Mouse (Mus musculus): ENCODE results near the gene H2-Q7.
"Not testable (repeated sequence)": the region's sequence is repeated elsewhere in the genome, so short reads cannot be mapped to it uniquely, and the experiment has no call there.

H2-Q7 gene

GRCm38 (mm10) chr17:35435577-35435976 is 3.4 kb upstream of the H2-Q7 start:
- not testable (repeated sequence) for DNase-seq (ENCODE audit: low spot score in 2 of 2)

DNA sequence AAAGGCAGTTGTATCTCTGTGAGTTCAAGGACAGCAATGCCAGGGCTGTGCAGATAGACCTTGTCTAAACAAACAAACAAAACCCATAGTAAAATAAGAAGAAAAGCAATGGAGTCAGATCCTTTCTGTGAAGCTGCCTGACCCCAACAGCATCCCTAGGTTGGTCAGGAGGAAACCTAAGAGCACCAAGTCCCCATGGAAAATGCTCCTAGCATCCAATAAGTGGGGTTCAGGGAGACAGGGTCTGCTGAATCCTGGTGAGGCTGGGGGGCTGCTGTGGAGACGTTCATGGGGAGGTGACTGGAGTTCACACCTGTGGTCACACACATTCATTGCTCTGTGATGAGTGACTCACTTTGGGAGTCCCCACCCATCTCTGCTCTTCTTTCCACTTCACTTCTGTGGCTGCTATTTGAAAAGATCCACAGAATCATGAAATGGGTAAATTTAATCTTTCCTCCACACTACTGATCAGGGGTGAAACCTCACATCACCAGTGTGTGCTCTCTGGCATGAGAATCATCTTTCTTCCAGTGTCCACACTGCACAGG is 1.5 kb upstream of the H2-Q7 start:
- not testable (repeated sequence) for DNase-seq (ENCODE audit: low spot score in 2 of 2)

- not testable (repeated sequence) for DNase-seq (ENCODE audit: low spot score in 2 of 2)
Observed at GRCm38 (mm10) chr17:35438395-35438794, 560 bp upstream of the H2-Q7 start.

GRCm38 (mm10) chr17:35439295-35439747 is 366 bp downstream of the H2-Q7 start:
- peak in 1 of 2 experiments; percentile 24 for DNase-seq (ENCODE audit: low spot score in 2 of 2)

- not testable (repeated sequence) for DNase-seq (ENCODE audit: low spot score in 2 of 2)
Observed at GRCm38 (mm10) chr17:35439925-35440645, 1.1 kb downstream of the H2-Q7 start.

- DNase-seq (ENCODE audit: low spot score in 2 of 2) = not testable (repeated sequence)
Observed at GRCm38 (mm10) chr17:35442376-35442775, 3.4 kb downstream of the H2-Q7 start.

DNA sequence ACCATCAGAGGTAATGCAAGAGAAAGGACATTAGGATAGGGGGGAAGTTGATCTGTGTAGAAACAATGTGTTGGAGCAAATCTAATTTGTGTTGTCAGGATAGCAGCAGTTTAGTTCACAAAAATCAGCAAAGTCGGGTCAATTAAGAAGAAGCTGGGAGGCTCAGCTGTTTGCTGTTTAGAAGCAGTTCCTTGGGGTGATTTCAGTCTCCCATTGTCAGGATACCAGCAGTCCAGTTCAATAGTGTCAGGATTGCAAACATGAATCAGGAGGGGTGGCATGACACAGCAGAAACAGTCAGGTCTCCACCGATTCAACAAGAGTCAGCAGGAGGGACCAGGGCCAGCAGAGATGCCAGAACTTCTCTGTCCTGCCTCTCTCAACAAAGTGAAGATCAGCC is 5.6 kb downstream of the H2-Q7 start:
- not testable (repeated sequence) for DNase-seq (ENCODE audit: low spot score in 2 of 2)

DNA sequence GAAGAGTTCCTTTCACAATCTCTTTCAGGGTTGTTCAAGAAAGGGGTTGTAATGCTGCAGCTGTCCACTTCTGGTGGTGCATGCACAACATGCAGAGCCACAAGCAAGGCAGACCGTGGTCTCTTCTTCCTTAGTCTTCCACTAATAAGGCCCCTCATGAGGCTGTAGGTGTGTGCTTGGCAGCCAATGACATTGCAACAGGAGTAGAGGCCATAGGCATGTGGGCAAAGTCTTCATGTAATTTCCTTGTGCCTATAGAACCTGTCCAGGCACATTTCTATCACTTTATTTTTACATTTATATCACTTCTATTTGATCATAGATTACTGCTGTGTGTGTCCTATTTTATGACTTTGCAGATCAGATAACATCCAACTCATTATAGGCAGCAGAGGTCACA is 19.3 kb downstream of the H2-Q7 start:
- not testable (repeated sequence) for DNase-seq (ENCODE audit: low spot score in 2 of 2)

DNA sequence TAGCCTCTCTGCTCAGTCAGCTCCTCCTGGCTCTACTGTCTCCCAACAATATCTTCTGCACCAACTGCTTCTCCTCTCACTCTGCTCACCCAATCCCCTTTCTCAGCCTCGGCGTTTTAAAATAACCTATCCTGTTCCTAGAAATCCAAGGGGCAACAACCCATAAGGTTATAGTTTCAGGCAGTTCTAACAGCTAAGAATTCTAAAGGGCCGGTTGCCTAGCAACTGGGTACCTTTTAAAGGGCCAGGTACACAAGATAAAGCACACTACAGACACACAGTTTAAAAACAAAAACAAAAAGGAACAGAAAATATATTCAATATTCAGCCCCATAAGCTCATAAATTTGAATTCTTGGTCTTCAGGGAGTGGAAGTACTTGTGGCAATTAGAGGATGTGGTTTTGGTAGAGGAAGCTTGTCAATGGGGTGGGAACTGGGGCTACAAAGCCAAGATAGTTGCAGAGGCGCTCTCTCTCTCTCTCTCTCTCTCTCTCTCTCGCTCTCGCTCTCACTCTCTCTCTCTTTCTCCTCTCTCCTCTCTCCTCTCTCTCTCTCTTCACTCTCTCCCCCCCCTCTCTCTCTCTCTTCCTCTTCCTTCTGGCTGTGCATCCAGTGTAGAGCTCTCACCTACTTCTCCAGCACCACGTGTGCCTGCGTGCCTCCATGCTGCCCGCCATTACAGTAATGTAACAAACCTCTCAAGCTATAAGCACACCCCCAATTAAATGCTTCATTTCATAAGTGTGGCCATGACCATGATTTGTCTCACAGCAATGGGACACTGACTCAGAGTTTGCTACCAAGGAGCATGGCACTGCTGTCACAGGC is 21.8 kb downstream of the H2-Q7 start:
- DNase-seq (ENCODE audit: low spot score in 2 of 2) = not testable (repeated sequence)

DNA sequence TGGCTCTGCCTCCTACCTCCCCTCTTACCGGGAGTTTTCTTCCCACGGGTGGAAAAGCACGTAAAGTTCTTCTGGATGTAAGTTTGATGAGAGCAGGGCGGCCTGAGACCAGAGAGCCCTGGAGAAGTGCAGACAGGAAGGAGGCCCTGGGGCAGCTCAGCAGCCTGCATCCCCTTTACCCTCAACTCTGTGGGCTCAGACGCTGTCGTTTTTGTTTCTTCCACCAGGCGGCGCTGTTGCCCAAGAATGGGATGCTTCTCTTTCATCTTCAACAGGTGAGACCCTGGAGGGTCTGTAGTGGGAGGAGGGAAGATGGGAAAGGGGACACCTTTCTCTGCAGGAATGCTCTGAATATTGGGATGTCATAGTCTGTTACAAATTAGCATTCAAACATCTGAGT is 26.7 kb downstream of the H2-Q7 start:
- peak in 1 of 2 experiments; percentile 20 for DNase-seq (ENCODE audit: low spot score in 2 of 2)

DNA sequence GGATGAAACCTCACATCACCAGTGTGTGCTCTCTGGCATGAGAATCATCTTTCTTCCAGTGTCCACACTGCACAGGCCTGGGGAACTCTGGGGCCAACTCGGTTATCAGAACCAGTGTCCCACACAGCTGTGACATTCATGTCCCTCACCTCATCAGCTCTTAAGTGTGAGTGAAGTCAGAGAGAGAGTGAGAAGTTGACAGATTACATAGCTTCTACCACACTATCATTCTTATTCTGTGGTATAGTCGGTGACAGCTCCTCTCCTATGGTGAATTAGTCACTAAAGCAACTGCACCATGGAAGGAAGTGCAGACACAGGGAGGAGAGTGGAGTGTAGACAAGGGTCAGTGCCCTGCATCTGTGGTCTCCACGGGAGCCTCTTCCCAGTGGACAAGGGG is 30.0 kb downstream of the H2-Q7 start:
- DNase-seq (ENCODE audit: low spot score in 2 of 2) = not testable (repeated sequence)

- DNase-seq (ENCODE audit: low spot score in 2 of 2) = no peak
Observed at GRCm38 (mm10) chr17:35469842-35470751, 31.1 kb downstream of the H2-Q7 start, which contains the start of gene H2-Q10. TSS of gene H2-Q10 (plus strand) at chr17:35470089.

- DNase-seq (ENCODE audit: low spot score in 2 of 2) = peak; percentile 43 to 64
Observed at GRCm38 (mm10) chr17:35484066-35484465, 45.1 kb downstream of the H2-Q7 start.

DNA sequence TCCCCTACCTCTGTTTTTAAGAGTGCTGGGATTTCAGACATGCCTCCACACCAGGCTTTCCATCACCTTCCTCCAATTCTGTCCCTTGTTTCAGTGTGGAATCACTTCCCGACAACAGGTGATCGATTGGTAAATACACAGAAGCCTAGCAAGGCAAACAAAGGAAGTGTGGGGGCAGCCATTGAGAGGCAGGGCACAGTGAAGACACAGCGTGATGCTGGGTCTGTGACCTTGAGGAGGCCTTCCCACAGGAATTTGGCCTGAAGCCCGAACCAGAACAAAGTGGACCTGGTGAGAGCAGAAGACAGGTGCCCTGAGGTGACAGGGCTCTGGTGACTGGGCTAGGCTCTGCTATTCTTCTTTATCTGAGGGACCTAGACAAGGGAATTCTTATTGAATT is 46.7 kb downstream of the H2-Q7 start:
- no peak for DNase-seq (ENCODE audit: low spot score in 2 of 2)

- DNase-seq (ENCODE audit: low spot score in 2 of 2) = no peak
Observed at GRCm38 (mm10) chr17:35486726-35487125, 47.8 kb downstream of the H2-Q7 start.

- DNase-seq (ENCODE audit: low spot score in 2 of 2) = no peak
Observed at GRCm38 (mm10) chr17:35488041-35488440, 49.1 kb downstream of the H2-Q7 start.

GRCm38 (mm10) chr17:35490320-35490719 is 51.4 kb downstream of the H2-Q7 start:
- DNase-seq (ENCODE audit: low spot score in 2 of 2) = no peak
